Mouse (Mus musculus) brain, embryonic 14.5 days (tissue): ENCODE results near the gene Srgap3.

Experiments
- CTCF ChIP-seq: fragments of 200-500 bp; IDR thresholded peaks from 2 replicates; pipeline ENCODE4 v1.5.1; 2012; ENCODE audit warnings: inconsistent platforms, mild to moderate bottlenecking, moderate library complexity, borderline replicate concordance; ENCODE audit not compliant: insufficient read depth, insufficient read length; ENCODE audit errors: extremely low read depth
- POLR2A ChIP-seq: fragments of 200-500 bp; IDR thresholded peaks from 2 replicates; pipeline ENCODE4 v1.6.1; 2012; ENCODE audit warnings: mild to moderate bottlenecking, inconsistent platforms, borderline replicate concordance; ENCODE audit not compliant: poor library complexity, insufficient read depth, insufficient read length, severe bottlenecking; ENCODE audit errors: extremely low read depth

DNA sequence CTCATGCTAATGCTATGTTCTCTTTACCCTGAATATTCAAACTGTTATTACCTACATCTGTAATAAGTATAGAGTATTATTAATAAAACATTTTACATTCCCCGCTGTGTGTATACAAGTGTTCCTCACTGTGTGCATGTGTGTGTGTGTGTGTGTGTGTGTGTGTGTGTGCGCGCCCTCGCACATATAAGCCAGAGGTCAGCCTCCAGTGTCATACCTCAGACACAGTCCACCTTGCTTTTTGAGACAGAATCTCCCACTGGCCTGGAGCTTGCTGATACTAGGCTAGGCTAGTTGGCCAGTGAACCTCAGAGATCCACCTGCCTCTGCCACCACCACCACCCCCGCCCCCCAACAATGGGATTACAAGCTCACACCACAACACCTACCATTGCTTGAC is 43.3 kb downstream of the Srgap3 start:
- no peak for TF ChIP-seq CTCF
- no peak for TF ChIP-seq POLR2A
